Mouse (Mus musculus): ENCODE data around the gene Chst8.

Gene Chst8

DNA sequence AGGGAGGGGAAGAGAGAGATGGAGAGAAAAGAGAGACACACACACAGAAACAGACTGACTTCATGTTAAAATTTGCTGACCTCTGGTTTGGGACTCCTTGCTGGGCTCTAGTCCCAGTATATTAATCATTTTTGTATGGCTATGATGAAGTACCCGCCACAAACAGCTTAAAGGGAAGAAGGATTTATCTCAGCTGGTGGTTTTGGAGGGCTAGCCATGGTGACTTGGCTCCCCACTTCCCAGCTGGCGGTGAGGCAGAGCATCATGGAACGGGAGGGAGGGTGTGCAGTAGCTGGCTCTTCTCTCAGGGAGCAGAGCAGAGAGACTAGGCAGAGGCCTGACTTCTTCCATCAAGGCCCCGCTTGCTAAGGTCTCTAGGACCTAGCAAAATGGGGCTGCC, 109.1 kb downstream of the Chst8 start:
- no peak for DNase-seq

DNA sequence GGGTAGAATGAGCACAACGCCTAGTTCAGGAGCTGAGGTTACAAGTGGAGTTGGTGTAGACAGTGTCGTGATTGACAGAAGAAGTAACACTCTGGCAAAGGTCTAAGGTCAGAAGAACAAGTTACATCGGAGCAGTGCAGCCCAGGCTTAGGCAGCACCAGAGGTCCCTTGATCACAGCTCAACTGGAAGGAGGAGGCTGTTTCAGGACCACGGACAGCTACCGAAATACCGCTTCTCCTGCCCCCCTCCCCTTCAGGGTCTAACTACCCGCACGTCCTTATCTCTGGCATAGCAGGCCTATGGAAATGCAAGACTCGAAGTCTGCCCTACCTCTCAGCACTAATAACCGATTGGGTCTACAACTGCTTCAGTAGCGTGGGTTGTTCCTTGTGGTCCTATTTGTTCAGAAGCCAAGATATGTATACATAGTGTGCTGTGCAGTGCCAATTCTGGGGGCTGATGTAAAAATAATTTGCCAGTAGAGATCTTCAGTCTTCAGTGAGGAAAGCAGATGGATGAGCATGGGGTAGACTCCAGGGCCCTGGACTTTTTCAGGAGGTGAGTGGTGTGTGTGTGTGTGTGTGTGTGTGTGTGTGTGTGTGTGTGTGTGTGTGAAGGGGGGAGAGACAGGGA, 109.7 kb downstream of the Chst8 start:
- DNase-seq, result no peak

DNA sequence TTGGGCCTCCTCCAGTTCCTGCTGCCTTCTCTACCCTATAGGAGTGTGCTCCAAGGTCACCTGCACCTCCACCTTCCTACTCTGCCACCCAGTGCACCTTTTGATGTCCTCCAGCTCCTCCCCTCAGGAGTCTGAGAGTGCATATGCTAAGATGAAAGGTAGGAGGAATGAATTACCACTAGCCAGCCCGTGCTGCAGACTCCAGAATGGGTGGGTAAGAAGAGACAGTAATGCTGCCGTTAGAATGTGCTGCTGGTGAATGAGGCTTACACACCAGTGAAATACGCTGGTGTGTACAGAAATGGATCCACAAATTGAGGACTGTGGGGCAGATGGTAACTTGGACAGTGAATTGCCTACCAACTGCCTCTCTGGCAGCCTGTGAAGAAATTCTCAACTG, 112.6 kb downstream of the Chst8 start:
- no peak for DNase-seq

DNA sequence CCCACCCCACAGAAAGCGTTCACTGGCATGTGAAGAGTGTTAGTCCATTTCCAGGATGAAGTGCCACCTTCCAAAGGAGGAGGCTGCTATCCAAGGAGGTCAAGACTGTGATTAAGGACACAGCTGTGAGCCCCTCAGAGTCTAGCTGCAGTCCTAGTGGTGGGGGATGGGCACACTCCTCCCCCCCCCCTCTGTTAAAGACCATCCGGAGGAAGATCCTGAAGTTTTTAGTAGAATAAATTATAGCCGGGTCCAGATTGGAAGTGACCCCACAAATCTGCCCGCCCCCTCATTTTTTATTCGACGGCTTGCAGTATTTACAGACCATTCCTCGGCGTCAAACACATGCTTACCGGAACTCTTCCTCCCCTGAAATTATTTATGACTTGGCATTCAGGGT, 114.3 kb downstream of the Chst8 start:
- no peak for DNase-seq

DNA sequence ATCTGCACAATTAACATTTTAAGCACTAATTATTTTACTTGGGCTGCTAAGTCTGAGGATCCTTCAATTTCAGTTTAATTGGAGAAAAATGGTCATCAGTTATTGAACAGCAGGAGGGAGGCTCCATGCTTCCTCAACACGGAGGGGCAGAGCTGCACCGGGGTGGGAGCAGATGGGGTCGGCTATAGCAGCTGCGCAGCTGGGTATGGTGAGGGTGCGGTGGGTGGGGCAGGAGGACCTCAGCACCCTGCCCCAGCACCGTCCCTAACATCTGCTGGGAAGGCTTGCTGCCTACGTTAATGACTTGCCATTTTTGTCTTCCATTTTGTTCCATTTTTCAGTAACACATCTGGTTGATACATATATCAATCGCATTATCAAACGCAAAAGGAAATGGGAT, 116.4 kb downstream of the Chst8 start:
- DNase-seq, result no peak

DNA sequence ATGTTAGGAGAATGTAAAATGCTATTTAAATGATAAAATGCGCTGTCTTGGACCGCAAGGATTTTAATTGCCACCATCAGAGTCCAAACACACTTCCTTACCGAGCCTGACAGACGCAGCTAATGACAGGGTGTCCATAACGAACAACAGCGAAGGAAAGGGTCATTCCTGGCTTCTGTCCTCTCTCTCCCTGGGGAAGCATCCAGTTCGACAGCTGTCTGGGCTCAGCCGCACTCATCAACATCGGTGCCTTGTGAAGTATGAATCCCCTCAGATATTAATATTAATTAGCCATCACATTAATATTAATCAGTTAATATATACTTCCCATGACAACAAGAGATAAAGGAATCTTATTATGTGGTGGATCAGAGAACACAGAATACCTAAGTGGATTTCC, 117.6 kb downstream of the Chst8 start:
- DNase-seq, result no peak

DNA sequence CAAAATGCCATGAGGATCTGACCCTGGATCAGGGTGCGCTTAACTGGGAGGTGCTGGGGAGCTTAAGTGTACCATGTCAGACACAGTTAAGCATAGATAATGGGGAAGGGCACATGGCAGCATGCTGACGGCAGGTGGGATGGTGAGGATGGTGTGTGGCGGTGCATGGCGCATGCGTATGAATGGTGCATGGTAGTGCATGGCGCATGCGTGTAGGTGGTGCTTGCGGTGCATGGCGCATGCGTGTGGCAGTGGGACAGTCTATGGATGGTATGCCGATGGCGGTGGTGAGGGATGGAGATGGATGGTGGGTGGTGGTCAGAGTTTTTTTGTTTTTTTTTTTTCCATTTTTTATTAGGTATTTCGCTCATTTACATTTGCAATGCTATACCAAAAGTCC, 118.6 kb downstream of the Chst8 start:
- DNase-seq, result no peak

DNA sequence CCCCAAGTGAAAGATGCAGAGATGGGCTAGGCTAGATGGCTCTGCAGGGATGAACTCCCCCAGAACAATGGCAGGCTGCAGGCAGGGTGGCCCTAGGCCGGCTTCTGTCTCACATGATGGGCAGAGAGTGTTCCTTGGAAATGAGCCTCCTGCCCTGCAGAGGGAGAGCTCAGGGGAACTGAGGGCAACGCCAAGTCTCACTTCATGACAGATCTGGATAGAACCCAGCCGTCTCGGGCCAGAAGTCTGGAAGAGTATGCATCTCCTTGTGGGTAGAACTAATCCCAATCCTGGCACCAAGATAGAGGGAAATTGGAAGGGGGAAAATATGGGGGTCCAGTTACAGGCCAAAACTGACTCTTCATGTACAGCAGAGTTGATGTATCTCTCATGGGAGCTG, 119.4 kb downstream of the Chst8 start:
- no peak for DNase-seq

DNA sequence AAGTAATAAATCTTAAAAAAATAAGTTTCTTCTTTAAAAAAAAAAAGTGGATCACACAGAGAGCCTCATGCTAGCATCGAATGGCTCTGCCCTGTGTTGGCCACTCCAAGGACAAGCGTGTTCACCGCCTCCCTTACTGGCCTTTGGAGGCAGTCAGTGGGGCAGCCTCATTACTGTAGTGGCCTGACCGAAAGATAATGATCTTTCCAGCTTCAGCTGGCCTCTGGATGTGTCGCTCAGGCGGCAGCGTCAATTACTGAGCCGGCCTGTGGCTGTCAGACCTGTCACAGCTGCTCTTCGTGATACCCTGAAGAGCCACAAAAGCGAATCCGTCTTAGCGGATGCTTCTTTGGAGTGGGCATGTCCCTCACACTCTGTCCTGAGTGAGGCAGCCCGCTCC, 122.4 kb downstream of the Chst8 start:
- no peak for DNase-seq

DNA sequence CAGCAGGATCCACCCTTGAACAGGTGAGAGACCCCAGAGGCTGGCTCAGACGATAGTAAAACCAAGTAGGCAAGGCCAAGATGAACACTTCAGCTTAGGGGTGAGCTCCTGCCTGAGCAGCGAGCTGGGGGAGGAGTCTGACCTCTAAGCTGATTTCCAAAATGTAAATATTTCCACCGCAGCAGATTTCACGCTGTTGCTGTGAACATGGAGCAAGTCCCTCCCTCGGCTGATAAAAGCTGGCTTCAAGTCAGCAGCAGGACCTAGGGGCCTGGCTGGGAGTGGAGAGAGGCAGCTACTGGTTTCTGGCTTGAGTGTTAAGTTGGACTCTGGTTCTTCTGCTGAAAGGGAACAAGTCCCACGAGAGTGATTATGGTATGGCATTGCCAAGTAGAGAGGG, 123.5 kb downstream of the Chst8 start:
- no peak for DNase-seq

DNA sequence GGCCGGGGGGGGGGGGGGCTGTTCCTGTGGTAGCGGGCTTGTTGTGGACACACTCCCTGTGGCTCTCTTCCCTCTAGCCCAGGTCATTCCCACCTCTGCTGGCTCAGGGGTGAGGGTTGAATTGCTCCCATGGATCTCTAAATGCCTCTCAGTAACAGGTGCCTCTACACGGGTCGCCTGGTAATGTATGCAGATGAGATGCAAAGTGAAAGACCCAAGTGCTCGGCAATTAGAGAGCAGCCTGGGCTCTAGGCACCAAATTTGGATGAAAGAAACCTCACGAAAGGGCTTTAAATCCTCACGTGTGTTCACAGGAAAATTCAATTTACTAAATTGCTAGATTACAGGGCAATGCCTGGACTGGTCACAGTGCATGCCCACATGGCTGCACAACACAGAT, 126.7 kb downstream of the Chst8 start:
- DNase-seq, result no peak

DNA sequence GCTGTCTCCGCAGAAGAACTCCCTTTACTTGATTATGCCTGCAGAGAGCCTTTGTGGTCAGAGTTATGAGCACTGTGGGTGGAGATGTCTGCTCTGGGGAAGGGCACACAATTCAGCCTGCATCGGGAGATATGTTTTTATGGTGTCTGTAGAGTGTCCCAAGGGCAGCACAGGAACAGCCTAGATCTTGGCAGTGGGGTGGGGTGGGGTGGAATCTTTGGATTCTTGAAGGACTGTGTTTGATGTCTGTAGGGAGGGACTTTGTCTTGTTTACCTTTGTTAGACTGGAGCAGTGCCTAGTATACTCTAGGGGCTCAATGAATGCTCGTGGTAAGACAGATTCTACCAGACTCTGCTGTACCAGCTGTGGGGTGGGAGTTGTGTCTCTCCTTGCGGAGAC, 127.3 kb downstream of the Chst8 start:
- no peak for DNase-seq

DNA sequence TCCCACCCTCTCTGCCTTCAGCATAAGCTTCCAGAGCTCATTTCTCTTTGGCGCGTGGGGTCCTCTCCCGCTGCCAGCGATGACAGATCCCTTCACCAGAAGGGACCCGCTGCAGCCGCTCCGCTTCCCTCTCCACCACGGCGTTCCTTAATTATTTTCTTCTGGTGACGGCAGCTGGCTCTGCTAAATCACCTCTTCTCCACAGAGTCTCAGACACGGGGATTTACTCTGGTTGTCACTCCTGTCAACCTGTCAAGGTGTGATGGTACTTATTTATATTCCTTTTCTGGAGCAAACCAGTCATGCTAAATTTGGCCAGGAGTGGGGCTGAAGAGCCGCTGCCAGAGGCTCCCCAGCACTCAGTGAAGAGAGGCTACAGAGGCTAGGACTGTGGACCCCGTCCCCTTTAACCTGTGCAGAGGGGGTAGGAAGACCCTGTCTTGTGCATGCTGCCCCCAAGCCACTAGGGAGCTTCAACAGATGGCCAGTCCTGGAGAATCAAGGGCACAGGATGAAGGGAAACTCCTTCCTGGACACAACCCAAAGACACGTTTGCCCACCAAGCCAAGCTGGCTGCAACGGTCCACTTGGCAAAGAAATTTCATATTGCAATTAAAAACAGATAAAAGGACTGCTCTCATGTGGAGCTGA, 131.6 kb downstream of the Chst8 start:
- DNase-seq, result no peak

DNA sequence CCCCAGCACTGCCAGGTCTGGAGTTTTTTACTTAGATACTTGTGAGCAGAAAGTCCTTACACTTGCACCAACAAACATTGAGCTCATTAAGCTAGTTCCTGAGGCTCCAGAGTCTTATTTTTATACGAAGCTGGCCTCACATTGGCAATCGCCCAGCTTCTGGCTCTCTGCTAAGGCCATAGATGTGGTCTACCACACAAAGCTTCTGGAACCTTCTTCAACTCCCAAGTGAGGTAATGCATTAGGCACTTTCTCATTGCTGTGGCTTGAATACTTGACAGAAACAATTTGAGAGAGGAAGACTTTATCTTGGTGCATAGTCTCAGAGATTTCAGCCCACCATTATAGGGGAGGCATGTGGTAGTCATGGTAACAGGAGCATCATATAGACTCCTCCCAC, 132.6 kb downstream of the Chst8 start:
- no peak for DNase-seq

DNA sequence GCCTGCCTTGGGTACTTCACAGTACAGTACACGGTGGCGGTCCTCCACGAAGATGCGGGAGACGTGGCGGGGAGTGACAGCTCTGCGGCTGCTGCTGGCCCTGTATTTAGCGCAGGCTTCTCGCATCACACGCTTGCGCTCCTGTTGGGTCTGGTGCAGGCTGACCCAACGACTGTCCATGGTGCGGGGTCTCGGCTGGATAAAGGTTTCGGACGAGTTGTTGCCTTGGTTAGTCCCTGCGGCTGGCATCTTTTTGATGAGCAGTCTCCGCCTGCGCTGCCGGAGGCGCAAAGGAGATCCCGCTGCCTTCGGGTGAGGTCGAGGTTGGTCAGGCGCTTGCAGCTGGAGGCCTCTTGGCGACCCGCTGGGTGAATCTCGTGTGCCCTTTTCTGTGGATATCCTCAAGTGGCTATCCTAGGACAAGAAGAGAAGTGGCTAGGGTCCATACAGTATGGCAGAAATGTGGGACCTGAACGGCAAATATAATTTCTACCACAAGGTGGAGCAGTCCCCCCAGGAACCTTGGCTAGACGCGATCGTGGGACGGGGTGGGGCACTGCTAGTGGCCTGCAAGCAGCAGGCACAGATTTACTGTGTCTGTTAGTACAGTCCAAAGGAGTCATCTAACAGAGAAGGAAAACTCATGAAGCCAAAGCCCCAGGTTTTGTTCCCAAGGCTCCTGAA, 136.5 kb downstream of the Chst8 start:
- DNase-seq, result peak; percentile 46

DNA sequence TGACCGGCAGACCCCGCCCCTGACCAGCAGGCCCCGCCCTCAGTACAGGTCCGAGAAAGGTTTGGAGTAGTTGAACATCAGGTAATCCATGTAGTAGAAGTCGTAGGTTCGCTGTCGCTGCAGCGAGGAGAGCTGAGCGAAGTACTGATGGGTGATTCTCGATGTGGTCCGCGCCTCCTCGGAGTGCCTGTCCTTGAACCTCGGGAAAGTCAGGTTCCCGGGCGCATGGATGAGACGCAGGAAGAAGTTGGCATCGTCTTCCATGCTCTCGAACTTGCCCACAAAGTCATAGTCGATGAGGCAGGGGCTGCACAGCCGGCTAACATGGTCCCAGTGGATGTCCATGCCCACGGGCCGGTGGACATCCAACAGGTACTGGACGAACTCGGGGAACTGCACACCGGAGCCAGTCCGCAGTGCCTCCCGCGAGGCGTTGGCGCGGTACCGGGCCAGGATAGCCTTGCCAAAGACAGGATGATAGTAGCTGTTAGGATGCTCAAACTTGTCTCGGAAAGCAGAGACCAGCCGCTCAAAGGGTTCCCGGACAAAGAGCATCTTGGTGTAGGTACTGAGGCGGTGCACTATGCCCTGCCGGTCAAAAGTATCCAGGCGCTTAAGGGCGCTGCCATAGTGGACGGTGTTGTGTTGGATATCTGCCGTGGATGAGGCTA, 137.3 kb downstream of the Chst8 start:
- DNase-seq, result no peak

DNA sequence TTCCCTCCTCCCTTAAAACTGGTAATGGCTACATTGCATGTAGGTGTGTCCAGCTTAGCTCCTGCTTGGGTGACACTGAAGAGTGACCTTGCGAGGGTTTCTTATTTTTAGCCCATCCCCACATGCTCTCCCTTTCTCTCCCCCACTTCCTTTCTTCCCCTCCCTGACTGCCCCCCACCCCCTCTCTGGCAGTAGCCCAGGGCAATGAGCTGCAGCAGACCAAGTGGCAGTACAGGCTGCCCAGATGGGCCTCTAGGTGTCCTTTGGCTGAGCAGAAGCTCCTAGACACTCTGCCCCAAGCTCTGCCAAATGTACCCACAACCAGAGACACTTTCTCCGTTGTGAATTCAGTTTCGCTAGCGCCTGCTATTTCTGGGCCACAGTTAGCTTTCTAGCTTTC, 139.6 kb downstream of the Chst8 start:
- no peak for DNase-seq

DNA sequence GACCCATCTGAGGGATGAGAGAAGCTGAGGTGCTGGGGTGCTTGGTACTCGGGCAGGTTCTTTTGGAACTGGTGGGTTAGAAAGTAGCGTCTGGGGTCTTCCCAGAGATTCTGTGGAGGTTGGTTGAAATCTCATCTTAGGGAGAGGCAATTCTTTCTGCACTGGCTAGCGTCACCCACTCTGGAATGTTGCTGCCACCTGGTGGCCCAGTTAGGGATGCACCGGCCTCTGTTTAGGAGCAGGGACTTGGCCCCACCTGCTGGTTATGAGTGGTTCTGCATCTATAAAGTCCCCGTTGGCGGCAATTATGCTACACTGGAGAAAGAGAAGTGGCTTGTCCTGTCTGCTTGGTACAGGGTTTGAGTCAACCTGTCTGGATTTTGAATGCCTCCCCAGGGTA, 140.6 kb downstream of the Chst8 start:
- DNase-seq, result peak; percentile 73

DNA sequence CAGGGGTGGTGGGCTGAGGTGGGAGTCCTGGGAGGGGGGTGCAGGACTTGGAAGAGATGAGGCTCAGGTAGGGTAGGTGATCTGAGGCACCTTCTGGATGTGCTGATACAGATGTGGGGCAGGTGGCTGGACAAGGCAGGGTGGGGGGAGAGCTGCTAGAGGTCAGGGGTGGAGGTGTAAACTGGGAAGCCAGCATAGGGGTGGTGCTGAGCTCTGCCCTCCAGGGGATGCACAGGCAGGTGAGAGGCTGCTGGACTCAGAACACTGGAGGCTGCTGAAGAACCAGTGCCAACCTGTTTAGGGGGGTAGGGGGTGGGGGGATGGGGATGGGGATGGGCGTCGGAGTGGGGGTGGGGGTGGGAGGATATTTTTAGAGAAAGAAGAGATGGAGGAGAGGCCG, 141.7 kb downstream of the Chst8 start:
- DNase-seq, result no peak

DNA sequence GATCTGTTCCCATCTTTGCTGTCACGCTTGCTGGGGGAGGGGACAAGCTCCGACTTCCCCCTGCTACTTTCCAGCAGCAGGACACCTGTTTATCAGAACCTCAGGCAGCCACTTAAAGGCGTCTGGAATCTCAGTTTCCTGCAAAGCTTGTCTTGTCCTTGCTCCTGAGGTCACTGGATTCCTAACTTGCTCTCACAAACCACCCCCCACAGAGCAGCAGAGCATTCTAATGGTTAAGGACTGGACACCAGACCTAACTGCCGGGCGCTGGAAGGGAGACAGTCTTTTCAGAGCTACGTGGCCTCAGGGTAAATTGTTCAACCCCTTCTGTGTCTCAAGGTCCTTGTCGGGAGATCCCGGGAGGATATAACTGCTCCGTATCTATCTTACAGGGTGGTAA, 143.2 kb downstream of the Chst8 start:
- DNase-seq, result no peak

DNA sequence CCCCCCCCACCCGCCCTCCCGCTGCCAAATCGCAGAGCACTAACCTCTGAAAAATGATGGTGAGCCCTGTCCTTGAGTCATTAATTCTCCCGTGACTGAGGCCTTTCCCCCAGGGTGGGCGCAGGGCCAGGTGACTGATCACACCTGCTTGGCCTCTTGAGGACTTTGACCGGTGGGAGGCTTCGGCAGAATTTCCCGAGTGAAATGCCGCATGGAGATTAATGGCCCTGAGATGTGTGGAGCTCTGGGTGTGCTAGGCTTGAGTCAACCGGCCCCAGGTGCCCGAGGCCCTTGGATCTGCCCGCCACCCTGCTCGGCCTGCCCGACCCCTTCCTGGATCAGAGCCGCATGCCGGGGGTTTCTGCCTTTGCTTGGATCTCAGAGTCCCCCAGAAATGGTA, 144.6 kb downstream of the Chst8 start:
- no peak for DNase-seq

DNA sequence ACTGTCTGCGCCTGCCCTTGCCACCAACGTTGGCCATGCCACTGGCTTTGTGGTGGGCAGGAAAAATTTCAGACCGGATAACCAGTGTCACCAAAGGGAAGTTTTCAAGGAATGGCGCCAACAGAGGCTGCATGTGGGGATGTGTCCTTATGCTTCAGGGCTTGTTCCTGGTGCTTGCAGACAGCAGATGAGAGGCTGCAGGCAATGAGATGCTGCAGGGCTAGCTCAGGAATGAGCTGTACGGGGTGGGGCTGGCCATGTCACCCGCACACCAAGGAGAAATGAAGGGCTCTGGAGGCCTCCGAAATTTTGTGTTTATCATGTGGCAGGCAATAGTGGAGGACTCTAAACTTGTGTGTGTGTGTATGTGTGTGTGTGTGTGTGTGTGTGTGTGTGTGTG, 149.4 kb downstream of the Chst8 start:
- no peak for DNase-seq

DNA sequence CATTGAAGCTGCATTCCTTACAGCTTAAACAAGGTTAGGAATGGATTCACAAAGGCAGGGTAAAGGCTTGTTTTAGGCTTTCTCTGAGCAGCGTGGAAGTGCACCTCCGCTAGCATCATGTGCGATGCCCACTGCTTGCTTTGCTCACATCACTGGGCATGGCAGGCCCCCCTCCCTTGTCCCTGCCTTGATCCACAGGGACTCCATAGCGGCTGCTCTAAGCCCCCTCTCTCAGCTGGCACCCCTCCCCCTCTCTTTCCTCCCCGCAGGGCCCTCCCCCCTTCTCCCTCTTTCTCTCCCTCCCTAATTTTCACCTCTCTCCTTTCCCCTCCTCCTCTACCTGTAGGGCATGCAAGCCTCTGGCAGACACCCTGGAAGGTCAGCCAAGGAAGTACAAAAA, 150.3 kb downstream of the Chst8 start:
- DNase-seq, result no peak

All from cerebellum, adult 11-12 months (tissue).